Mouse (Mus musculus) erythroblast, adult 5-6 weeks (primary cell): ENCODE results near the gene Fmo2. TPM values are rescaled to one million over a fixed set of nuclear protein-coding genes. Genes with fewer than 3 reads are reported as not detected.

ENCODE experiments used
- ATAC-seq: replicated peaks from 2 replicates; pipeline ENCODE4 v1.8.0; 2016; ENCODE audit warnings: moderate number of reproducible peaks, mild to moderate bottlenecking, moderate TSS enrichment, inconsistent platforms; ENCODE audit not compliant: poor library complexity, low FRiP score, severe bottlenecking
- total RNA-seq, 2 experiments: library from RNA; stranded (forward) in 1 of 2; stranded (reverse) in 1 of 2; fragments of 150-400 nt in 1 of 2; fragments of 200-764, 138-1000 nt in 1 of 2; gene quantifications; 2 replicates each; pipeline versions ENCODE4 v1.2.3 to v1.2.4; 2015 to 2017; ENCODE audit warnings: low replicate concordance in 2 of 2

The Fmo2 gene
- total RNA-seq, 2 experiments from 2014 or later = not detected

DNA sequence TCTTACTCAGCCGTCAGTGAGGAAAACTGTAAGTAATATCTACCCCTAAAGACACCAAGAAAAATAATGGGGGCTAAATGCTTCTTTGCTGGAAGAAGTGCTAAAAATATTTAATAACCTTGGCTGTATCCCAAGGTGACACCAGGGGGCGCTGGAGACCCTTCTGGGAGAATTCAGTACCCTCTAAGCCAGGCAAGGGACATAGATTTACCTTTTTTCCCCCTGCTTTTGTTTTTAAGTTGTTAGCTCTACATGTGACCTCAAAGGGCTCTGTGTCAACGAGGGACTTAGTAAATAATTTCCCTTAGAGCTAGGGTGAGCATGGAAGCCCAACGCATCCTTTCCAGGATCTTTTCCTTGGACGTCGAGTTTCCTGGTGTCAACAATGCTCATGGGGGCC, 2.6 kb downstream of the Fmo2 start:
- no peak for ATAC-seq

- ATAC-seq = no peak
These were observed 5.5 kb downstream of the Fmo2 start for GRCm38 (mm10) chr1:162893014-162893413.

DNA sequence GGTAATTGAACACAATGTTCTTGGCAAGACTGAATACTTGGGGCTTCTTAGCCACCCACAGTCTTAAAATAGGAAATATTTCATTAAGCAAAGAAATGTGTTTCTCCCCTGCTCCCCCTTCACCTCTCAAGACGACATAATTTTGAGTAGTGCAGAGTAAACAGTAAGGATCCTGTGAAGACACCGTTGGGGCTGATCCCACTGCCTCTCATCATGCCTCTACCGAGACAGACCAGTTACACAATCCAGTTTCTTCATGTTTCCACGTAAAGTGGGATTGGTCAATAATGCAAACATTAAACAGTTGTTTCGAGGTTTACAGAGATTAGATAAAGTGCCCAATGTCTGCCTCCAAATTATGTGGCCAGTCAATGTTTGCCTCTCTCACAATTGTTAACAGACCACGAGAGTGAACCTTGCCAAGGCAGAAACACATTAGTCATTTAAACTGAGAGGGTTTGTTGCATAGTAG, 6.5 kb downstream of the Fmo2 start:
- ATAC-seq = no peak

DNA sequence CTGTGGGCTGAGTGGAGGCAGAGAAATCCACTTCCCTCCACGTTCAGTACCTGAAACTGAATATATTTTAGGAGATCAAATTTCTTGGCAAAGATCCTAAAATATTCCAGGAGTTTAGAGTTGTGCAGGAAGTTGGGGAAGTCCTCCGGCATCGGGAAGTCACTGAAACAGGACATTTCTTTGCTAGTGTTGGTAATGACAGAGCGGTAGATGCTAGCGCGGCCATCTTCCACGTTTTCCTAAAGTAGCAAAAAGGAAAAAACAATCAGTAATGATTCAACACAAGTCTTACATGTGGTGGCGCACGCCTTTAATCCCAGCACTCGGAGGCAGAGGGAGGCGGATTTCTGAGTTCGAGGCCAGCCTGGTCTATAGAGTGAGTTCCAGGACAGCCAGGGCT, 9.9 kb downstream of the Fmo2 start:
- no peak for ATAC-seq

- no peak for ATAC-seq
These were observed 10.9 kb downstream of the Fmo2 start for GRCm38 (mm10) chr1:162887644-162888043.

DNA sequence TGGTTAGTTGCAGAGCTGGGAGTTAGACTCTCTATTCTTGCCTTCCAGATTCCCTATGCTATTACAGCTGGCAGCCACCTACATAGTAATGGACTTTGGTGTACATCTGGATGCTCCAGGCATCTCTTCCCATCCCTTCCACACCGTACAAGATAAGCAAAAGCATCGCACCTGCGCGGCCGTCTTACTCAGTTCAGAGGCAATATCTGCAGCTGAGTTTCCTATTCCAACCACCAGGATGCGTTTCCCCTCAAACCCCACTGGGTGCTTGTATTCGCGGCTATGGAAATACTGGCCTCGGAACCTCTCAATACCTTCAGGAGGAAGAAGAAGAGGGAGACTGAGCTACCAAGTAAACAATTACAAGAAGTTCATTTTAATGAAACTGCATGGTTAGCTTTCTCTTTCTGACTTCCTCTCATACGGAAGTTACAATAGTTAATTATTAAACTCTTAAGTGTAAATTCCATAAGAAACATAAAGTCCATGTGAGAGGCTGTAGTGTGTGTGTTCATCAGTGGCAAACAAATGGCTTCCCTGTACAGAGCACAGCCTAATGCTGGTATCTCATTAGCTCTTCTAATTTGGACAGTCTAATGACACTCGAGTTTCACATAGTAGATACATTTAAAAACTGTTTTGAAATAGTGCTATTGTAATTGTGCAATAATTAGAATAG, 12.2 kb downstream of the Fmo2 start:
- ATAC-seq = no peak

- ATAC-seq = no peak
These were observed 15.8 kb downstream of the Fmo2 start for GRCm38 (mm10) chr1:162882681-162883080.

DNA sequence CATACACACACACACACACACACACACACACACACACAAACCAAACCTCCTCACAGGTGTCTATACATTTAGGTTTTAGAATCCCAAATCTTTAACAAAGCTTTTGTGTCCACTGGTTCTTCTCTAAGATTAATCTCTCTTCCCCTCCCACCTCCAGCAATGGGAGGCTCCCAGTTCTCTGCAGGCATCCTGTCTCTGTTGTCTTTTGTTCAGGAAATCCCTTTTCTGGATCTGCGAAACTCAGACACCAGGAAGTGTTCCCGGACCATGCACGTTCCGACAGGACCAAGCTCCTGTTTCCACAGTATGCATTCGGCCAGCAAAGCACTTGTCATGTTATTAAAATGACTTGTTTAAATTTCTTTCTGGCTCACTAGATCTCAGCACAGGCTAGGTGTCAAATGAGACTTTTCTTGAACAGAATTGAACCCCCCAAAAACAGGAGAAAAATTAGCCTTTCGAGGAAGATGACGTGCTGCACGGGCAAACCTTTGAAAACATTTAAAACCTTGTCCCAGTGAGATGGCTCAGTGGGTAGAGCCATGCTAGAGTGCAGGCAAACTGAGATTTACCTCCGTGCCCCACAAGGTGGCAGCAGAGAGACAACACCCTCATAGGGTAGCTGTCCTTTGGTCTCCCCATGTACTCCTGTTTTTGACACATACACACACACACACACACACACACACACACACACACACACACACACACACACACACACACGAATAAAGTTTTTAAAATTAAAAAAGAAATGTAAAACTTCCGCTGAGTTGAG, 18.7 kb downstream of the Fmo2 start:
- no peak for ATAC-seq

DNA sequence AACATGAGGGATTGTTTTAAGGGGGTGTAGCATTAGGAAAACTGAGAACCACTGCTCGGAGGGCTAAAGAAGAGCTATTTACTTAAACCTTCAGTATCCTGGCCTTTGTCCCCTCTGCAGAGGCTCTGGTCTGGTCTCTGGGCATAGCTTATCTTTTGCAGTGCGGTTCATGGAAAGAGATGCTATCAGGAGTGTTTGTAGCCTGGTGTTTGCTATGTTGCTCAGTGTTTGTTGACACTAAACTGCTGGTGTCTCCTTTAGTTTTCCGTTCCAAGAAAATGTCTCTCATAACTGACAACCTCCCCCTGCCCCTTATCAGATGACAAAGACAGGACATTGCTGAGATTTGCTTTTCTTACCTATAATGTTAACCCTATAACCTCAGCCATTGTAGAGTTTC, 23.4 kb downstream of the Fmo2 start:
- no peak for ATAC-seq

- no peak for ATAC-seq
These were observed 26.7 kb downstream of the Fmo2 start for GRCm38 (mm10) chr1:162871701-162872311.

- no peak for ATAC-seq
These were observed 27.5 kb downstream of the Fmo2 start for GRCm38 (mm10) chr1:162870978-162871377.

DNA sequence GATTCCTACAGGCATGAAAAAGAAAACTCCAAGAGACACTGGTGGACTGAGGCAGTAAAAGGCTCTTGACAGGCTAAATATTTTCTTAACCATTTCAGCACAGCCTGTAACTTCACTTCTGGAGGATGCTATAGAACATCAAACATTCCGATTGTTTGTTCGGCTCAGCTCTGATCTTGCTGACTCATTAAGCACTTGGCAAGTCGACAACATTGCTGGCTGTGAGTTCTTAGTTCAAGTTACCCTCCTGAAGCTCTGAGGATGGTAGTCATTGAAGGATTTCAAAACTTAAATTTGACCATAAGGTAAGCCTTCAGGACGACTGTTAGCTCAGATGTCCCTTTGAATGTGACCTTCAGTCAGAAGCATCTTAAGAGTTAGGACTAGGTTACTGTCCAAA, 31.1 kb downstream of the Fmo2 start:
- no peak for ATAC-seq

GRCm38 (mm10) chr1:162866280-162866681, 32.2 kb downstream of the Fmo2 start, which contains the start of gene Fmo1:
TSS of gene Fmo1 (minus strand) at chr1:162866610.
- ATAC-seq = no peak

DNA sequence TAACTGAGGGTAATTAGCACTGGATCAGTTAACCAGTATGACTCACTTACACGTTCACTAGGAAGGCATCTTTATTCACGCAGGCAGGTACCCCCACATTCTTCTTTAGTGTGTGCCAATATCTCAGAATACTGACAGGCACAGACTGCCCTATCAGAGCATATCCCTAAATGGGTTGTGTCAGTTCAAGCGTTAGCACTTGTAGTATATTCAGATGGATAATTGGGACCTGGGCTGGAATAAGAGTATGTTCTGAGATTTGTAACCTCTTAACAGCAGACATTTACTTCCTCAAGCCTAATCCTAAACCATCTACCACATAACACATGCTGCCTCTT, 33.1 kb downstream of the Fmo2 start:
- ATAC-seq = no peak

DNA sequence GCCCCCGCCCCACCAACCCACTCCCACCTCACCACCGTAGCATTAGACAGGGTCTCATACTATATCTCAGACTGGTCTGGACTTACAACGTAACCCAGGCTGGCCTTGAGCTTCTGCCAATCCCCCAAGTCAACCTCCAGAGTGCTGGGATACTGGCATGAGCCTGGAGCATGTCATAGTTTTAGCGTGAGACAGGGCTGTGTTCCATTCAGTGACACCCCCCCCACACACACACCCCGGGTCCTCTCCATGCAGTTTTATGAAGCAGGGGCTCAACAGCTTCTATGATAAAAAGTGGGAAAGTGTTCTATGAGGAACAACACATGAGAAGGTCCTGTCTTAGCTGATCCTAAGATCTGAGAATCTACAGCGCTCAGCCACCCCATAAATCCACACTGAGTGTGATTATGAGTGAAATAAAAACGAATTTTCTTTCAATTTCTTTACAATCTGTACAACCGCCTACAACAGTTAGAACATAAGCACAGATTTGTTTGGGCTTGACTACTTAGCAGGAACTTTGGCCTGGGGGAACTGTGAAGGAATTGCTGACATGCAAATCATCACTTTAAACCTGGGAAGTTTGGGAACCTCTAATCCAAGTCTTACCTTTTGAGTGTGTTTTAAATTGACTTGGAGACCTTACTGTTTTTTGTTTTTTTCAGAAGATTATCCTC, 33.6 kb downstream of the Fmo2 start:
- no peak for ATAC-seq

- no peak for ATAC-seq
These were observed 34.2 kb downstream of the Fmo2 start for GRCm38 (mm10) chr1:162864279-162864678.

DNA sequence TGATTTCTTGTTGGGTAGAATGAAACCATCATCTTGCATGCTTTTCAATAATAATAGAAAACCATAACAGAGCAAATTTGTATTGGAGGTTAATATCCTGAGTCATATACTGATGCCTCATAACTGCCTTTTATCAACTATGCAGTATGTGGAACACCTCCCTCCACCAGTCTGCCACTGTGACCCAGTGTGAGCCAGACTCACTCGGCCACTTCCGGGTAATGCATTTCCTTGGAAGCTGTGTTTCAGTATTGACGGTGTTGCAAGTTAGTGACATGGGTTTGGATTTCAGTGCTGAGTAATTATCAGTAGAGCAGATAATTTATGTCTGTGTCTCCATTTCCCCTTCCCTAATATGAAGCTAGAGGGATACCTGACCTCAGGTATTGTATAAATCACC, 34.9 kb downstream of the Fmo2 start:
- no peak for ATAC-seq

DNA sequence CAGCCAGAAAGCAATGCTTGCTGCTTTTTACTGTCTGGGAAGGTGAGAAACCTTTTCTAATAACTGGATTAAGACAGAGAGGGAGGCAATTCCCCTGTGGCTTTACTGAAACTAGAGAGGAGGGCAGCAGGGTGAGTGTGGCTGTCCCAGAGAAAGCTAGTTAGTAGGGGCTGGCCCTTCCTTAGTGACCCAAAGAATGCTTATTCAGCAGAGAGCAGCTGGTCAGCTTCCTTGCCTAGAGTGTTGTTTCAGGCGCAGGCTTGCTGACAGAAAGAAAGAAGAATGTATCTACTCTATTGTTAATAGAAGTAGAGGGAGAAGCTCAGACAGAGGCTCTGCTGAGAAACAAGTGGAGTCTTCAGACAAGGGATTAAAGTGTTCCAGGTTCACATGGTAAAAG, 36.2 kb downstream of the Fmo2 start:
- no peak for ATAC-seq

DNA sequence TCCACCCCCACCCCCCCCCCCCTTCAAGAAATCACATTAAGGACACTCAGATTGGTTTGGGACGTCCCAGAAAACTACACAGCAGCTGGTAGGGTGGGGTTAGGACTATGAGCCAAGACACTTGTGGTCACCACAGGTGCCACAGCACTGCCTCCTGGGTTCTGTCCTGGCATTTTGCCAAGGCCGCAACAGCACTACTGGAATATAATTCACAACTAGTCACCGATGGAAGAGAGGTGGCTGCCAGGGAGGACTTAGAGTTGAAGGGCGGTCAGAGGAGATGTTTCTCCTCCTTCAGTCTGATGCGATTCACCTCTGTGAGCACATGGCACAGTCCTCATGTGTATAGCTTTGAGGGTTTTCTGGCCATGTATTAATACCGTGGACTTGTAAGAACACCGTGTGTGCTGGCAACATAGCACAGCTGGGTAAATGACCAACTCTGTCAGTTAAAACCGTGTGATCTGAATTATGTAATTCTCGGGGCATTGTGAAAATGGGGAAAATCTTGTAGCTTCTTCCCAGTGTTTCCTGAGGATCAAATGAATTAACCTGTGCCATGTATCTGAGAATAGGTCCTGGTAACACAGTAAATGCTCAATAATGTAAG, 38.4 kb downstream of the Fmo2 start:
- no peak for ATAC-seq

GRCm38 (mm10) chr1:162859545-162859976, 39.0 kb downstream of the Fmo2 start:
- ATAC-seq = no peak
